ENCODE assay signal across 10 mouse cellular contexts in genomic region chr14:33240400-33240799, GRCm38 (mm10).
"Had no signal": no experiment of that assay in that cellular context is flagged by ENCODE, and none has a peak within 500 bp of the region (broad histone marks: within the 10 kb centered on the region; RNA-seq: fewer than 3 reads in every experiment).

No protein-coding gene starts in this region.

- H3K36me3 ChIP-seq: kidney, embryonic 15.5 days; limb, embryonic 15.5 days; midbrain, embryonic 13.5 days; neural tube, embryonic 15.5 days had no signal

- H3K4me2 ChIP-seq: kidney, embryonic 15.5 days; limb, embryonic 15.5 days; midbrain, embryonic 13.5 days; neural tube, embryonic 15.5 days had no signal

- H3K9me3 ChIP-seq: kidney, embryonic 15.5 days; limb, embryonic 15.5 days; midbrain, embryonic 13.5 days; neural tube, embryonic 15.5 days had no signal

- H3K4me1 ChIP-seq: kidney, embryonic 15.5 days; limb, embryonic 15.5 days; midbrain, embryonic 13.5 days; neural tube, embryonic 15.5 days had no signal

- H3K9ac ChIP-seq: kidney, embryonic 15.5 days; limb, embryonic 15.5 days; liver, embryonic 14.5 days; midbrain, embryonic 13.5 days; neural tube, embryonic 15.5 days had no signal

- H3K4me3 ChIP-seq: kidney, embryonic 15.5 days; limb, embryonic 15.5 days; midbrain, embryonic 13.5 days; neural tube, embryonic 15.5 days had no signal

- H3K27ac ChIP-seq: kidney, embryonic 15.5 days; limb, embryonic 15.5 days; liver, embryonic 14.5 days; midbrain, embryonic 13.5 days; neural tube, embryonic 15.5 days; stomach, postnatal 0 days had no signal

- ATAC-seq: midbrain, embryonic 13.5 days had no signal

- H3K27me3 ChIP-seq: kidney, embryonic 15.5 days; limb, embryonic 15.5 days; midbrain, embryonic 13.5 days; neural tube, embryonic 15.5 days had no signal

- DNase-seq: kidney, adult 18-20 months; kidney, postnatal 14 days; layer of hippocampus, adult 9-11 months; layer of hippocampus, postnatal 36 days had no signal
